Mouse (Mus musculus) testis, adult 10 weeks (tissue): ENCODE results near the gene Zbtb37. TPM values are rescaled to one million over a fixed set of nuclear protein-coding genes. Genes with fewer than 3 reads are reported as not detected.

Experiments
- polyA plus RNA-seq: library from polyadenylated mRNA; stranded (reverse); fragments of 350-450 nt; fragmentation: Illumina TruSeq; extraction: RNeasy Lipid Tissue Mini Kit (QIAGEN cat#74804); gene quantifications from one replicate; pipeline ENCODE4 v1.2.3, GENCODE M21; 2014; ENCODE audit warnings: low read depth, low replicate concordance

The Zbtb37 gene
- polyA plus RNA-seq, result 10.5 TPM

DNA sequence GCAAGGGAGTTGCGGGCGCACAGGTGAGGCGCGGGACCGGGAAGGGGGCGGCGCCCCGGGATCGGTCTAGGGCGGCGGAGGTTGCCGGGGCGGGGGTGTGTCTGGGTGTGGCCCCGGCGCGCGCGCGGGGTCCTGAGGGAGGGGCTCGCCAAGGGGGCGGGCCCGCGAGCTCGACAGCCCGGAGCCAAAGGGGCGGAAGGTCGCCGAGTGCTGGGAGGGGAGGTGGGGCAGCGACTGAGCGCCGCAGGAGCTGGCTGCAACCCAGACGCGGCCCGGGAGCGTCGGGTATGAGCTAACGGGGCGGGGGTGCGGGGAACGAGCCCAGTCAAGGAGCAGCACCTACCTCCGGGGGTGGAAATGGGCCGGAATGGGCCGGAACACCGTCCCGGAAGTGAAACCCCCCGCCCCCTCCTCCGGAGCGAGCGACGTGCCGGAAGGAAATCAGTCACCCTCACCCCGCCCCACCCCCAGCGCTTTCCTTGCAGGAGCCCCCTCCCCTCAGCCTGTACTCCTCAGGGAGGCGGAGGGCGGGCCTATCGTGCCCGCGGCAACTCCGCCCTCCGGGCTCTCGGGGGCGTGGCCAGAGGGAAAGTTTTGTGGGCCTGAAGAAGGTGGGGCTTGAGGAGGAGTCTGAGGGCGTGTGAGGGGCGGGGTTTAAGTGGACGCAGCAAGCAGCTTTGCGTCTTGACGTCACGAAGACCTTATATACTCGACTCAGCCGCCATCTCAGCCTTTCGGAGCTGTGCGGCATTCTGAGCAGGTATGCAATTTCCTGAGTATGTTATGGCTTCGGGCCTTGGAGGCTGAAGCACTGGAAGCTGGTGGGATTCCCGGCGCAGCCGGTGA, at the start of gene Zbtb37:
TSS of gene Zbtb37 (minus strand) at position 415 of the 846 bp plus-strand sequence.

DNA sequence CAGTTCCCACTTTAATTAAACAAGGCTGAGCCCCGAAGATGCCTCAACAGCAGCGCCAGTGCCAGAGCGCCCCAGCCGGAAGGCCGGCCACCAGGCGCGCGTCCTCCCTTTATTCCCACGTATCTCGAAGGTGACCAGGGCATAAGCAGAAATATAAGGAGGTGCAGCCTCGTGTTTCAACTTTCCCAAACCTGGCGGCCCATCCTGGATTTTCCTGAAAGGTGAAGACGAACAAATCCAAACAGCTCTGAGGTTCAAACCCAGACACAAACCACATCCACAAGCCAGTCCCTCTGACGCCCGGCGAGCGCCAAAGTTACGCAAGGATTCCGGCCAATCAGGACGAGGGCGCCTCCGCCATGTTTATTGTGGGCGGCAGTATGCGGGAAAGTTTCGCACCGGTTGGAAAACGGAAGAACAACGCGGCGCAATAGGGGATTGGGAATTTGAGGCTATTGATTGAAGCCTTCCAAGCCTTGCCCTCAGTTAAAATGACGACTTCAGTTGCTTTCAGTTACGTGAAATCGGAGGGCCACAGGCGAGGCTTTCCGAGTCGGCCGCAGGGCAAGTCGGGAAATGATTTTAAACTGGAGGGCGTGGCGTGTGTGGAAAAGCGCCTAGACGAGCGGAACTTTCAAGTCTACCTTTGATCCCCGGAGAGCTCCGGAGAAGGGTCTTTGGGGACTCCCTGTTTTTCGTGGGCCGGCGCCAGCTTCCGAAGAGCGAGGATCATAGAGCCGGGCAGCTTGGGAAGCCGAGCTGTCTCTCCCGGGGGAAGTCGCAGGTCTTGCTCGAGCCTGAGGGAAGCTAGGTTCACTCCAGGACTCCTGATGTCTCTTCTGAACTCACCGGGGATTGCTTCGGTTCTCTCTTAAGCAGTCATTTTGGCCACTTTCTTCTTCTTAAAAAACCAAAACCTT, 36.0 kb upstream of the Zbtb37 start, which contains the start of the genes Dars2 and Cenpl:
TSS of gene Dars2 (minus strand) at position 307 of the 920 bp plus-strand sequence.
TSS of gene Cenpl (plus strand) at position 362 of the 920 bp plus-strand sequence.

DNA sequence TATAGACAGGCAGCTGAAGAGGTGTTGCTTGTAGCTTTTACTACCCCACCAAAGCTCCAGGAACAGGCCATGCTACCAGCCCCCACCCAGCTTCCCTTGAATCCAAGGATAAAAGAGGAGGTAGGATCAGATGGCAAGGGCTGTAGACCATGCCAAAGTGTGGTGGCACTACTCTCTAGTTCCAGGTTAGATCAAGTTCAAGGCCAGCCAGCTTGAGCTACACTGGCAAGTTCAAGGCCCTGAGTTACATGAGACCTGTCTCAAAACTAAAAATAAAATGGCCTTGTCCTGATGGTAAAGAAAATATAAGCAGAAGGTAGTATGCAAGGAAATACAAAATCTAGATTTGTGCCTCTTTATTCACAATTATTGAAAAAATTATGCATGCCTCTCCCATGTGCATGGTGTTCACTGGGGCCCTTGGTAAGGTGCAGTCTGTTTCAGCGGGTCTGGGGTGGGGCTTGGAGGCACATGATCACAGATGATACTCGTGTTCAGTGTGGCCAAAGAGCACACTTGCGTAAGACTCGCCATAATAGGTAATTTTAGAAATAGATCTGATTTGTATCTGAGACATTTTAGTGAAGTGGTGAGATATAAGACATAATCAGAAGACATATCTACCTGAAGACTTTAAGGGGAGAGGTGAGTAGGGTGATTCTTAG, 56.4 kb downstream of the Zbtb37 start, which contains the start of gene Serpinc1:
TSS of gene Serpinc1 (plus strand) at position 515 of the 665 bp plus-strand sequence.

Other genes starting within 250 kb of the Zbtb37 start
- gene Rabgap1l, start 241.6 kb downstream of the Zbtb37 start, polyA plus RNA-seq, result 135 TPM
- gene Rc3h1, start 128.4 kb downstream of the Zbtb37 start, polyA plus RNA-seq, result 30.6 TPM
- gene Serpinc1, start 56.3 kb downstream of the Zbtb37 start, polyA plus RNA-seq, result 0.48 TPM
- 7.2 TPM for gene Dars2, start 35.8 kb upstream of the Zbtb37 start, polyA plus RNA-seq
- 41.3 TPM for gene Cenpl, start 35.9 kb upstream of the Zbtb37 start, polyA plus RNA-seq
- gene Klhl20, start 96.7 kb upstream of the Zbtb37 start, polyA plus RNA-seq, result 15.0 TPM
- 64.1 TPM for gene Ankrd45, start 107.8 kb upstream of the Zbtb37 start, polyA plus RNA-seq
- 285 TPM for gene Tex50, start 124.5 kb upstream of the Zbtb37 start, polyA plus RNA-seq
- gene Prdx6, start 216.4 kb upstream of the Zbtb37 start, polyA plus RNA-seq, result 119 TPM